Mouse (Mus musculus) left cerebral cortex, adult 18-20 months (tissue): ENCODE results near the gene Eif2ak4. TPM values are rescaled to one million over a fixed set of nuclear protein-coding genes. Genes with fewer than 3 reads are reported as not detected.

Experiments
- DNase-seq, 2 experiments: peaks; one replicate each; pipeline ENCODE4 v3.0.0; 2021 to 2022; ENCODE audit warnings: low spot score in 2 of 2, mixed read lengths in 1 of 2
- total RNA-seq, 2 experiments: library from RNA; stranded (reverse); gene quantifications; 2 replicates each; pipeline ENCODE4 v1.2.3; 2021

Eif2ak4 gene
- total RNA-seq, 2 experiments from 2014 or later, result 18.8 to 21.5 TPM

GRCm38 (mm10) chr2:118404336-118404735 is 15.9 kb downstream of the Eif2ak4 start:
- no peak for DNase-seq

- DNase-seq, result no peak
Measured at GRCm38 (mm10) chr2:118405568-118405967, 17.1 kb downstream of the Eif2ak4 start.

GRCm38 (mm10) chr2:118406811-118407210 is 18.4 kb downstream of the Eif2ak4 start:
- no peak for DNase-seq

- DNase-seq, result no peak
Measured at GRCm38 (mm10) chr2:118408336-118408895, 20.0 kb downstream of the Eif2ak4 start.

- DNase-seq, result no peak
Measured at GRCm38 (mm10) chr2:118412821-118413220, 24.4 kb downstream of the Eif2ak4 start.

- no peak for DNase-seq
Measured at GRCm38 (mm10) chr2:118415601-118416355, 27.4 kb downstream of the Eif2ak4 start.

GRCm38 (mm10) chr2:118418076-118418475 is 29.7 kb downstream of the Eif2ak4 start:
- DNase-seq, result no peak

- DNase-seq, result no peak
Measured at GRCm38 (mm10) chr2:118421951-118422350, 33.5 kb downstream of the Eif2ak4 start.

- DNase-seq, result no peak
Measured at GRCm38 (mm10) chr2:118422385-118422784, 34.0 kb downstream of the Eif2ak4 start.

- DNase-seq, result no peak
Measured at GRCm38 (mm10) chr2:118428296-118428695, 39.9 kb downstream of the Eif2ak4 start.

- no peak for DNase-seq
Measured at GRCm38 (mm10) chr2:118429297-118429696, 40.9 kb downstream of the Eif2ak4 start.

GRCm38 (mm10) chr2:118430630-118431029 is 42.2 kb downstream of the Eif2ak4 start:
- no peak for DNase-seq

- peak in 1 of 2 experiments; percentile 25 for DNase-seq
Measured at GRCm38 (mm10) chr2:118431589-118431988, 43.2 kb downstream of the Eif2ak4 start.

- DNase-seq, result no peak
Measured at GRCm38 (mm10) chr2:118442172-118442571, 53.8 kb downstream of the Eif2ak4 start.

- DNase-seq, result no peak
Measured at GRCm38 (mm10) chr2:118442723-118443122, 54.3 kb downstream of the Eif2ak4 start.

- no peak for DNase-seq
Measured at GRCm38 (mm10) chr2:118445696-118446674, 57.6 kb downstream of the Eif2ak4 start.

- peak; percentile 77 to 83 for DNase-seq
Measured at GRCm38 (mm10) chr2:118448181-118448580, 59.8 kb downstream of the Eif2ak4 start.

- DNase-seq, result no peak
Measured at GRCm38 (mm10) chr2:118451056-118451455, 62.6 kb downstream of the Eif2ak4 start.

- no peak for DNase-seq
Measured at GRCm38 (mm10) chr2:118457029-118457428, 68.6 kb downstream of the Eif2ak4 start.

GRCm38 (mm10) chr2:118457463-118458261 is 69.2 kb downstream of the Eif2ak4 start:
- peak; percentile 36 to 46 for DNase-seq
